Mouse (Mus musculus) lung, postnatal 0 days (tissue): ENCODE data around the gene Ucp3. TPM values are rescaled to one million over a fixed set of nuclear protein-coding genes. Genes with fewer than 3 reads are reported as not detected.
A peak's percentile ranks its signal among the peaks of the same experiment; 100 is the strongest.

Experiments used
- ATAC-seq: fragments of 200-750 bp; cut with Nextera tagmentation; 2 replicates; pipeline ENCODE4 v1.8.0; 2017; ENCODE audit warnings: moderate library complexity
- DNase-seq: peaks from one replicate; pipeline ENCODE4 v3.0.0-alpha.2; 2016; ENCODE audit warnings: low spot score
- H3K27ac ChIP-seq: fragments of 300-500 bp; sonication (generic); 2 replicates; pipeline ENCODE4 v1.5.1; 2014; ENCODE audit warnings: antibody characterized with exemption, mild to moderate bottlenecking, low read length, mixed read lengths
- H3K27me3 ChIP-seq: fragments of 300-500 bp; sonication (generic); replicated peaks from 2 replicates; pipeline ENCODE4 v1.6.1; 2014; ENCODE audit warnings: low read length, mixed read lengths; ENCODE audit not compliant: insufficient read depth
- H3K36me3 ChIP-seq: fragments of 300-500 bp; sonication (generic); 2 replicates; pipeline ENCODE4 v1.6.1; 2014; ENCODE audit warnings: low read length, mixed read lengths; ENCODE audit not compliant: insufficient read depth
- H3K4me1 ChIP-seq: fragments of 300-500 bp; sonication (generic); 2 replicates; pipeline ENCODE4 v1.6.1; 2014; ENCODE audit warnings: antibody characterized with exemption, low read depth, low read length, mixed read lengths; ENCODE audit not compliant: insufficient read depth
- H3K4me2 ChIP-seq: fragments of 300-500 bp; sonication (generic); replicated peaks from 2 replicates; pipeline ENCODE4 v1.6.1; 2014; ENCODE audit warnings: low read depth, mild to moderate bottlenecking, low read length, moderate library complexity, mixed read lengths
- H3K4me3 ChIP-seq: fragments of 300-500 bp; sonication (generic); 2 replicates; pipeline ENCODE4 v1.5.1; 2014; ENCODE audit warnings: low read depth, low read length
- H3K9ac ChIP-seq: fragments of 300-500 bp; sonication (generic); replicated peaks from 2 replicates; pipeline ENCODE4 v1.6.1; 2014; ENCODE audit warnings: low read depth, mild to moderate bottlenecking
- H3K9me3 ChIP-seq: fragments of 300-500 bp; sonication (generic); 2 replicates; pipeline ENCODE4 v1.6.1; 2016; ENCODE audit warnings: low read length, mixed read lengths
- CTCF ChIP-seq: IDR thresholded peaks from 2 replicates; pipeline ENCODE4 v1.5.1; 2016; ENCODE audit warnings: antibody characterized with exemption, mild to moderate bottlenecking
- EP300 ChIP-seq: IDR thresholded peaks from 2 replicates; pipeline ENCODE4 v1.6.1; 2016; ENCODE audit warnings: antibody characterized with exemption, mild to moderate bottlenecking, control low read depth
- WGBS: fragments of 180-500 bp; shearing (Covaris S2); extraction: QIAGEN DNeasy Blood & Tissue Kit; methylation state at CpG from one replicate; pipeline ENCODE4 v1.1.7; 2014; 5-methylcytosine and 5-hydroxymethylcytosine counted together
- polyA plus RNA-seq: library from polyadenylated mRNA; unstranded; fragments of >200 nt; fragmentation: Nextera tagmentation; extraction: Ambion mirVana; gene quantifications from 2 replicates; pipeline ENCODE4 v1.2.1, GENCODE M21; 2015

Gene Ucp3
- polyA plus RNA-seq, 1 experiment from 2014 or later, result 0.08 TPM

GRCm38 (mm10) chr7:100504740-100505487, 32.1 kb downstream of the Ucp3 start:
- DNase-seq, result no peak
- Histone ChIP-seq H3K4me1 (no peaks in the 10 kb centered on the region; the same call in 1 of the 2 replicates), H3K4me3 (no peak overlapping the region), H3K27me3 (no peaks in the 10 kb centered on the region), H3K9me3 (no peaks in the 10 kb centered on the region), H3K36me3 (peaks cover 3% of the 10 kb centered on the region; the same call in 1 of the 2 replicates), H3K9ac (no peak overlapping the region), H3K4me2 (no peak overlapping the region), H3K27ac (no peak overlapping the region)
- TF ChIP-seq CTCF (no peak), EP300 (no peak)
- no peak for ATAC-seq
- 73% methylated on average over 13 of the region's 13 CpGs for WGBS

GRCm38 (mm10) chr7:100506494-100506893, 33.7 kb downstream of the Ucp3 start:
- 58% methylated on average over 4 of the region's 4 CpGs for WGBS
- DNase-seq, result no peak
- H3K36me3 ChIP-seq, result no peaks in the 10 kb centered on the region

GRCm38 (mm10) chr7:100508670-100509069, 35.9 kb downstream of the Ucp3 start:
- no peak for ATAC-seq

More at GRCm38 (mm10) chr7:100506494-100506893, 33.7 kb downstream of the Ucp3 start:
- H3K27me3 ChIP-seq, result no peaks in the 10 kb centered on the region
- no peaks in the 10 kb centered on the region for H3K4me1 ChIP-seq
- no peak overlapping the region for H3K4me3 ChIP-seq
- ATAC-seq, result no peak
- TF ChIP-seq CTCF, result peak; percentile 17; the same call in 1 of the 2 replicates
- TF ChIP-seq EP300, result no peak
- H3K4me2 ChIP-seq, result no peak overlapping the region
- no peak overlapping the region for H3K27ac ChIP-seq
- H3K9ac ChIP-seq, result no peak overlapping the region
- no peaks in the 10 kb centered on the region for H3K9me3 ChIP-seq

DNA sequence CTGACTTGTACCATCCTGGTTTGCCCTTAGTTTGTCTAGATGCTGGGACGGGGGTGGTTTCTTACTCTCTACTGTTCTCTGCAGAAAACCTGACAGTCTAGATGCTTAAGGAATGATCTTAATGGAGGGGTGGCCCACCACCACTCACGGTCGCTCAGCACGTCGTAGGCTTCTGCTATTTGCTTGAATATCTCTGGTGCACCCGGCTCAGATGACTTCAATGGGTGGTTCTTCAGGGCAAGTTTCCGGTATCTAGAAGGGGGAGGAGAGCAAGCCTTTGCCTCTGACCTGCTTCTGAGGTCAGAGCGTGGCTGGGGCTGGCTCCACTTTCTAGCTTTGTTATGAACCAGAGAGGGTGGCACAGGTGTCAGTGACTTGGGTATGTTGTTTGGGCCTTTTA, 38.8 kb downstream of the Ucp3 start:
- WGBS, result 60% methylated on average over 8 of the region's 8 CpGs
- no peaks in the 10 kb centered on the region for H3K36me3 ChIP-seq
- no peaks in the 10 kb centered on the region for H3K9me3 ChIP-seq
- TF ChIP-seq CTCF, result no peak
- no peak for TF ChIP-seq EP300
- no peaks in the 10 kb centered on the region for H3K27me3 ChIP-seq
- ATAC-seq (no peak), DNase-seq (no peak)
- no peaks in the 10 kb centered on the region for H3K4me1 ChIP-seq
- H3K9ac ChIP-seq, result no peak overlapping the region
- H3K27ac ChIP-seq, result no peak overlapping the region
- H3K4me3 ChIP-seq, result no peak overlapping the region
- no peak overlapping the region for H3K4me2 ChIP-seq

More at GRCm38 (mm10) chr7:100508670-100509069, 35.9 kb downstream of the Ucp3 start:
- no peak for DNase-seq
- Histone ChIP-seq H3K9ac (no peak overlapping the region), H3K4me2 (no peak overlapping the region), H3K4me3 (no peak overlapping the region), H3K27ac (no peak overlapping the region), H3K9me3 (no peaks in the 10 kb centered on the region), H3K4me1 (no peaks in the 10 kb centered on the region), H3K36me3 (no peaks in the 10 kb centered on the region), H3K27me3 (no peaks in the 10 kb centered on the region)
- no peak for TF ChIP-seq CTCF
- TF ChIP-seq EP300, result no peak
- 36% methylated on average over 3 of the region's 3 CpGs for WGBS

DNA sequence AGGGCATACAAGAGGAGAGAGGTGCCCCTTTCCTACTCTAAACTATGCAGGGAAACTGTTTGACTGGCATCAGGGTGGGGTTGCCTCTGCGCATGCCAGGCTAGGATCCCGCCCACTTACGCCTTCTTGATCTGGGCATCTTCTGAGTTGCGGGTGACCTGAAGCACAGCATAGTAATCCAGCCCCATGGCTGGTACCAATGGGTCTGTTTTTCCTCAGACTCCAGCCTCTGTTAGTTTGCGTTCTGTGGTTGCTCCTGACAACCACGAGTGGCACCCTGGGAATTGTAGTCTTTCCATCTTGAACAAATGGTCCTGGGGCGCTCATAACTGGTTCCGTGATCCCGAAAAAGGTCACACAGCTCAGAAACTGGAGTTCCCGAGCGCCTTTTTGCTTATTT, 41.8 kb downstream of the Ucp3 start, which contains the start of gene Dnajb13:
Gene Dnajb13, minus strand, starts transcription at position 388 of the 400 bp plus-strand sequence.
- Histone ChIP-seq H3K36me3 (no peaks in the 10 kb centered on the region), H3K4me3 (no peak within 1 kb of the TSS), H3K27ac (no peak within 1 kb of the TSS), H3K27me3 (no peaks in the 10 kb centered on the region), H3K9ac (no peak within 1 kb of the TSS), H3K4me2 (no peak within 1 kb of the TSS), H3K4me1 (no peaks in the 10 kb centered on the region), H3K9me3 (no peaks in the 10 kb centered on the region)
- WGBS, result 47% methylated on average over 11 of the region's 11 CpGs
- ATAC-seq, result 0 out of 2 replicates have a peak, but pooled peaks have one; percentile 26
- no peak for DNase-seq
- no peak for TF ChIP-seq EP300
- no peak for TF ChIP-seq CTCF

DNA sequence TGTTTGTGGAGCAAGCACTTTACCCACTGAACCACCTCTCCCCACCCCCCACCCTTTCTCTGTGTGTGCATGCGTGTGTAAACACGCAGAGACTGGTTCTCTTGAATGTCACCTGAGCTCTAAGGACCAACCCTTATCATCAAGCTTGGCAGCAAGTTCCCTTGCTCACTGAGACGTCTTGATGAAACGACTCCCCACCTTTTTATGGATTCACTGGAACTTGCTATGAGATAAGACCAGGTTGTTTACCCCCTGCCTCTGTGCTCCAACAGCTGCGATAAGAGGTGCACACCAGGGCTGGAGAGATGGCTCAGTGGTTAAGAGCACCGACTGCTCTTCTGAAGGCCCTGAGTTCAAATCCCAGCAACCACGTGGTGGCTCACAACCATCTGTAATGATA, 47.4 kb downstream of the Ucp3 start:
- Histone ChIP-seq H3K27ac (no peak overlapping the region), H3K36me3 (no peaks in the 10 kb centered on the region), H3K9me3 (no peaks in the 10 kb centered on the region), H3K4me1 (no peaks in the 10 kb centered on the region), H3K27me3 (no peaks in the 10 kb centered on the region), H3K4me2 (no peak overlapping the region), H3K4me3 (no peak overlapping the region), H3K9ac (no peak overlapping the region)
- ATAC-seq, result no peak
- no peak for DNase-seq
- TF ChIP-seq EP300 (no peak), CTCF (no peak)
- 48% methylated on average over 7 of the region's 7 CpGs for WGBS
